ENCODE assay signal across 12 mouse cellular contexts in genomic region chr17:79451141-79451860, GRCm38 (mm10).
DNase-seq lines count a peak whose midpoint lies in the region; ATAC-seq and TF ChIP-seq lines count a peak whose summit lies in the region.
"Had no signal": no experiment of that assay in that cellular context is flagged by ENCODE, and none has a peak within 500 bp of the region (broad histone marks: within the 10 kb centered on the region; RNA-seq: fewer than 3 reads in every experiment).

No protein-coding gene starts in this region.

- H3K4me1 ChIP-seq in heart, embryonic 15.5 days (replicated peaks): peaks cover 19% of the 10 kb centered on the region
- peaks cover 2% of the 10 kb centered on the region; the same call in 1 of the 2 replicates for H3K4me1 ChIP-seq in lung, postnatal 0 days (ENCODE audit: insufficient read depth, low read depth, low read length)
- peaks cover 5% of the 10 kb centered on the region; the same call in 1 of the 2 replicates for H3K4me1 ChIP-seq in forebrain, embryonic 13.5 days
- H3K4me1 ChIP-seq in midbrain, embryonic 16.5 days (ENCODE audit: control insufficient read depth, insufficient read depth, low read length): no peaks in the 10 kb centered on the region
- H3K4me1 ChIP-seq: liver, embryonic 13.5 days; neural tube, embryonic 12.5 days had no signal

- no peaks in the 10 kb centered on the region for H3K36me3 ChIP-seq in heart, embryonic 15.5 days
- H3K36me3 ChIP-seq in lung, postnatal 0 days (ENCODE audit: insufficient read depth, low read length): no peaks in the 10 kb centered on the region
- H3K36me3 ChIP-seq in forebrain, embryonic 13.5 days (ENCODE audit: poor library complexity, severe bottlenecking): no peaks in the 10 kb centered on the region
- H3K36me3 ChIP-seq in midbrain, embryonic 16.5 days (ENCODE audit: control insufficient read depth, insufficient read depth, low read length): no peaks in the 10 kb centered on the region
- H3K36me3 ChIP-seq: embryonic facial prominence, embryonic 12.5 days; liver, embryonic 13.5 days; neural tube, embryonic 12.5 days had no signal

- peak overlapping the region; percentile 44 for H3K4me2 ChIP-seq in heart, embryonic 15.5 days
- H3K4me2 ChIP-seq in lung, postnatal 0 days (replicated peaks; ENCODE audit: low read depth, low read length): 0 out of 2 replicates have a peak overlapping the region, but pooled peaks have one; percentile 2
- no peak overlapping the region for H3K4me2 ChIP-seq in forebrain, embryonic 13.5 days
- no peak overlapping the region for H3K4me2 ChIP-seq in midbrain, embryonic 16.5 days (ENCODE audit: low read length)
- H3K4me2 ChIP-seq: embryonic facial prominence, embryonic 12.5 days; hindbrain, embryonic 14.5 days; liver, embryonic 13.5 days; neural tube, embryonic 12.5 days had no signal

- TF ChIP-seq EP300 in lung, postnatal 0 days (IDR thresholded peaks at IDR 0.05): no peak

- peak overlapping the region; percentile 65 for H3K27ac ChIP-seq in heart, embryonic 15.5 days
- H3K27ac ChIP-seq in lung, postnatal 0 days (ENCODE audit: low read length): no peak overlapping the region
- no peak overlapping the region for H3K27ac ChIP-seq in forebrain, embryonic 13.5 days
- H3K27ac ChIP-seq in midbrain, embryonic 16.5 days (ENCODE audit: low read length): no peak overlapping the region
- H3K27ac ChIP-seq: embryonic facial prominence, embryonic 12.5 days; hindbrain, embryonic 14.5 days; liver, embryonic 13.5 days; neural tube, embryonic 12.5 days had no signal

- ATAC-seq in heart, embryonic 15.5 days (replicated peaks; ENCODE audit: insufficient number of reproducible peaks, insufficient read depth, low FRiP score, low read depth): no peak; the same call in 1 of the 2 replicates
- peak; percentile 78 for ATAC-seq in lung, postnatal 0 days
- no peak for ATAC-seq in forebrain, embryonic 13.5 days
- ATAC-seq in midbrain, embryonic 16.5 days: no peak

- no peak overlapping the region for H3K9ac ChIP-seq in heart, embryonic 15.5 days
- no peak overlapping the region for H3K9ac ChIP-seq in lung, postnatal 0 days (replicated peaks; ENCODE audit: low read depth)
- no peak overlapping the region for H3K9ac ChIP-seq in forebrain, embryonic 13.5 days
- H3K9ac ChIP-seq in midbrain, embryonic 16.5 days (ENCODE audit: low read depth, low read length): no peak overlapping the region
- H3K9ac ChIP-seq: embryonic facial prominence, embryonic 12.5 days; hindbrain, embryonic 14.5 days; liver, embryonic 13.5 days; neural tube, embryonic 12.5 days had no signal

- no peaks in the 10 kb centered on the region for H3K9me3 ChIP-seq in heart, embryonic 15.5 days (replicated peaks)
- H3K9me3 ChIP-seq in lung, postnatal 0 days (ENCODE audit: low read length): no peaks in the 10 kb centered on the region
- no peaks in the 10 kb centered on the region for H3K9me3 ChIP-seq in forebrain, embryonic 13.5 days (replicated peaks)
- H3K9me3 ChIP-seq in midbrain, embryonic 16.5 days (replicated peaks; ENCODE audit: control insufficient read depth, low read length, poor library complexity, severe bottlenecking): no peaks in the 10 kb centered on the region
- H3K9me3 ChIP-seq: embryonic facial prominence, embryonic 12.5 days; liver, embryonic 13.5 days; neural tube, embryonic 12.5 days had no signal

- DNase-seq in adrenal gland, postnatal 10 days: peak; percentile 17
- no peak for DNase-seq in adrenal gland, postnatal 4 days (ENCODE audit: low spot score in 2 of 2)
- peak; percentile 54 for DNase-seq in adipocyte (ENCODE audit: low spot score)
- DNase-seq in lung, postnatal 0 days (ENCODE audit: low spot score): peak; percentile 64
- no peak for DNase-seq in cerebellum, postnatal 36 days
- DNase-seq: liver, embryonic 13.5 days had no signal

- peak overlapping the region; percentile 20 for H3K4me3 ChIP-seq in heart, embryonic 15.5 days
- H3K4me3 ChIP-seq in lung, postnatal 0 days (ENCODE audit: low read depth, low read length): no peak overlapping the region
- H3K4me3 ChIP-seq in forebrain, embryonic 13.5 days: no peak overlapping the region
- H3K4me3 ChIP-seq in midbrain, embryonic 16.5 days (ENCODE audit: low read depth, low read length): no peak overlapping the region
- H3K4me3 ChIP-seq: embryonic facial prominence, embryonic 12.5 days; liver, embryonic 13.5 days; neural tube, embryonic 12.5 days had no signal

- no peak for TF ChIP-seq CTCF in lung, postnatal 0 days (IDR thresholded peaks at IDR 0.05)

- H3K27me3 ChIP-seq in heart, embryonic 15.5 days: no peaks in the 10 kb centered on the region
- no peaks in the 10 kb centered on the region for H3K27me3 ChIP-seq in lung, postnatal 0 days (replicated peaks; ENCODE audit: insufficient read depth, low read length)
- H3K27me3 ChIP-seq in forebrain, embryonic 13.5 days: no peaks in the 10 kb centered on the region
- H3K27me3 ChIP-seq in midbrain, embryonic 16.5 days (ENCODE audit: control insufficient read depth, insufficient read depth, low read depth, low read length): no peaks in the 10 kb centered on the region
- H3K27me3 ChIP-seq: embryonic facial prominence, embryonic 12.5 days; liver, embryonic 13.5 days; neural tube, embryonic 12.5 days had no signal

- WGBS in heart, embryonic 15.5 days: 17% methylated on average over 12 of the region's 12 CpGs
- WGBS in lung, postnatal 0 days: 19% methylated on average over 12 of the region's 12 CpGs
- WGBS in forebrain, embryonic 13.5 days: 47% methylated on average over 12 of the region's 12 CpGs
- 47% methylated on average over 12 of the region's 12 CpGs for WGBS in midbrain, embryonic 16.5 days

Comparison
In these comparisons a context has a peak if more than half of its experiments do, and no peak if none do; other contexts are left out.
1. DNase-seq: peak in adrenal gland, postnatal 10 days (single experiment), adipocyte (single experiment) and lung, postnatal 0 days (single experiment); none in adrenal gland, postnatal 4 days (0 of 2) and cerebellum, postnatal 36 days (0 of 2).
2. H3K4me2 ChIP-seq: peak in heart, embryonic 15.5 days (single experiment) and lung, postnatal 0 days (single experiment); none in forebrain, embryonic 13.5 days (single experiment) and midbrain, embryonic 16.5 days (single experiment).